Mouse (Mus musculus): Measurements from ENCODE around the gene Itm2b.

The Itm2b gene

DNA sequence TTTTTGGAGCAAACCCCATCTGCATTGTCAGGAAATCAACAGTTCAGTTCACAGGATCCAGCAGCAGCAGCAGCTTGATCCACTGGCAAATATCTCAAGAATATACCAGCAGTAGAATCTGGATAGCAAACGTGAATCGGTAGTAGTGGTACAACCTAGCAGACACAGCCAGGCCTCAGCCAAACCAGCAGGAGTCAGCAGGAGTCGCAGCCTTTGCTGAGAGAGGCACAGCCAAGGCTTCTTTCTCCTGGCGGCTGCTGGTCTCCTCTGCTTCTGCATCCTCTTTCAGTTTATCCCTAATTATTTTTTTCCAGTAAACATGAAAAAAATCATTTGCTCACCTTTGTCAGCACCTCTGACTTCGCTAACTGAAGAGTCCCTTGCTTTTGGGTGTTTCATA is 10.7 kb upstream of the Itm2b start:
- no peak for DNase-seq (ENCODE audit: low read depth)

GRCm38 (mm10) chr14:73394263-73395006 is 9.3 kb upstream of the Itm2b start:
- DNase-seq (ENCODE audit: low read depth) = no peak

DNA sequence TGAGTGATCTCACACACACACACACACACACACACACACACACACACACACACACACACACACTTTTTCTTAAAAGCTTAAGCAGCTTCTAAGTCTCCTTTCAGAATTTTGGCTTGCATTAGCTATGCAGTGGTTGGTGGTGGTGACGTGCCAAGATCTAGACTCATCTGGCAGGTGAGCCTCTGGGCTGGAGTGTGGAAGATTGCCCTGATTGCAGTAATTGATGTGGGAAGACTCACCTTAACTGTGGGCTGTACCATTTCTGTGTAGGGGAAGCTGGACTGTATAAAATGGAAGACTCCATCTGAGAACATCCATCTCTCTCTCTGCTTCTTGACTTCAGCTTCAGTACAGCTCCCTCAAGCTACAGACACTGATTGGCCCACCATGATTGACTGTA is 6.4 kb upstream of the Itm2b start:
- no peak for DNase-seq (ENCODE audit: low read depth)

GRCm38 (mm10) chr14:73390196-73390595 is 5.1 kb upstream of the Itm2b start:
- no peak for DNase-seq (ENCODE audit: low read depth)

- no peak for DNase-seq (ENCODE audit: low read depth)
These were observed 4.0 kb upstream of the Itm2b start for GRCm38 (mm10) chr14:73389059-73389458.

- DNase-seq (ENCODE audit: low read depth) = no peak
These were observed 3.5 kb upstream of the Itm2b start for GRCm38 (mm10) chr14:73388546-73388945.

DNA sequence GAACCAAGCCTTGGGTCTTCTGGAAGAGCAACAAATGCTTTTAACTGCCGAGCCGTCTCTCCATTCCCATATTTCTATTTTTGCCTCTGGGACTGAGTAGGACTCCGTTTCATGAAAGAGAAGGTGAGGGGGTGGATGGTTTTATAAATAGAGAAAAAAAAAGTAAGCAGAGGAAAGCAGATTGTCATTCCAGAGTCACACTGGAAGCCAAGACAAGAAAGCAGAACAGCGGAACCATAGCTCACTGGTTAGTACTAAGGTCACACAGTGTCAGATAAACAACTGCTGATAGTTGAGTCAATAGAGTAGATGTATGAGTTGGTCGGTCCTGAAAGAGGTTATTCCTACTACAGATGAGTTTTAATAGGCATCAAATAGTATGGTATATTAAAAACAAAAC is 1.4 kb upstream of the Itm2b start:
- no peak for DNase-seq (ENCODE audit: low read depth)

GRCm38 (mm10) chr14:73385720-73386374 is 758 bp upstream of the Itm2b start:
- DNase-seq (ENCODE audit: low read depth) = no peak

- DNase-seq (ENCODE audit: low read depth) = no peak
These were observed 560 bp downstream of the Itm2b start for GRCm38 (mm10) chr14:73384546-73384912.

- no peak for DNase-seq (ENCODE audit: low read depth)
These were observed 1.3 kb downstream of the Itm2b start for GRCm38 (mm10) chr14:73383746-73384145.

DNA sequence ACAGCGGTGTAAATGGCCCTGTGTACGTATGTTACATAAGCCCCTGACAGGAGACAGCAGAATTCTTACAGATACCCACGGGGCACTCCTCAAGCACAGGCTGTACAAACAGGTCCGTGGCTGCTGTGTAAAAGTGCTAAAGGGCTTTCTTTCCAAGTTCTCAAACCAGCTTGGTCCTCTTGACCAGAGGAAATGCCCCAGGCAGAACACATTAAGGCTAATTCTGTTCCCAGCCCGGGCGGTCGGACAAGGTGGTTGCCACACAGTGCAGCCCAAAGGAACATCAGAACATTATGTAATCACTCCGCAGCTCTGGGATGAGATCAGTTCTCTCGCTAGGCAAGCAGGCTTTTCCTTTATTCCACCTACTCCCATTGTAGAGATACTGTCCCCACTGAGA is 2.4 kb downstream of the Itm2b start:
- DNase-seq (ENCODE audit: low read depth) = no peak

- DNase-seq (ENCODE audit: low read depth) = no peak
These were observed 3.5 kb downstream of the Itm2b start for GRCm38 (mm10) chr14:73381559-73381958.

DNA sequence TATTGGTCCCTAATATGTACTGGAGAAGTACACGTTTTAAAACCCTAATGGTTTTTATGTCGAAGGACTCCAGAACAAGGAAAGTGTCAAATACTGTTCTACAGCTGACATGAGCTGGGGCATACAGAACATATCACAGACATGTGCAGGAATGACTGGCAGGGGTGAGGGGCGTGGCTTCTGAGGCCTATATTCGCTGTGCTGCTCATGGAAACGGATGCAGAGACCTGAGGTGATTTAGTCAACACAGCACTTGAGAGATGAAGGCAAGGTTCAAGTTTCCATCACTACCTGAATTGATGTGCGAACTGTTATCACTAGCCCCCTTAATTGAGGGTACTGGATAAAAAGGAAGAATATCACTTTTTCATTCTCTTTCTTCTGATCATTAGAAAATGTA is 7.3 kb downstream of the Itm2b start:
- DNase-seq (ENCODE audit: low read depth) = no peak

GRCm38 (mm10) chr14:73376920-73377319 is 8.2 kb downstream of the Itm2b start:
- DNase-seq (ENCODE audit: low read depth) = no peak

DNA sequence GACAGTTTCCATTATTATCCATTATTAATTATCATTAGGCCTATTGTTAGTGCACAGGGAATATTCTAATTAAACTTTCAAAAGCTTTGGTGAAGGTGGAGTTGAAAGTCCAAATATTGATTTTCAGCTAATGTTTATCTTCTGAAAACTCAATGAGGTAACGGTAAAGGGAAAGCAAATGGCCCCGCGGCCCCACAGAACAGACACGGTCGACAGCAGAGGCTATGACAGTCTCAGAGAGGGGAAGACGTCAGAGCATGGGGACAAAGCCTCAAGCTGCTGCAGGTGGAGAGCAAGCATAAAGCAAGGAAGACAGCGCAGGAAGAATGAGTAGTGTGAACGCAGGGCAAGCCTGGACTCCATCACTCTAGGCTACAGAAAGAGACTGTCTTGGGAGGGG is 9.2 kb downstream of the Itm2b start:
- no peak for DNase-seq (ENCODE audit: low read depth)

- no peak for DNase-seq (ENCODE audit: low read depth)
These were observed 9.6 kb downstream of the Itm2b start for GRCm38 (mm10) chr14:73375445-73375844.

DNA sequence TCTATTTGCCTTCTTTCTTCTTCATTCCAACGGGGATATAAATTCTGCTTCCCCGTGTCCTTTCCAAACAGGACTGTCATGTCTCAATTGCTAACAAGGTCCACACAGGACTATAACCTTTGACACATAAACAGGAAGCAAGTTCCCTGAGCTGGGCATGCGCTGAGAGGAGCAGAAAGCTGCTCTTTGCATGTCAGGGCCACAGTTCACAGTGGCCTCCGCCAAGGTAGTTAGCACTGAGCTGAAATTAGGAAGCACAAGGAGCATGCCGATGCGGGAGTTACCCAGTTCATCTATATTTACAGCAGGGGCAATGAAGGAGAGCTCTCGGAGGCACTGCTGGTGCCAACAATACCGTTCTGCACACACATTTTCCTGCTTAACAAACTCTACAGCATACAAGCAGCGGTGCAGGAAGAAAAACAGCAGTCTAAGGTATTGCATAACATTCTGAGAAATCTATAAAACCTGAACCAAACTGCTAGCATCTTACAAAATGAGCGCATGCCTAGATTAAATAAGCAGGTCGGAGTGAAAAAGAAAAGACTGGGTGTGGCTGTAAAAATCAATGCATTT is 10.7 kb downstream of the Itm2b start:
- no peak for DNase-seq (ENCODE audit: low read depth)

GRCm38 (mm10) chr14:73373606-73374005 is 11.5 kb downstream of the Itm2b start:
- DNase-seq (ENCODE audit: low read depth) = no peak

DNA sequence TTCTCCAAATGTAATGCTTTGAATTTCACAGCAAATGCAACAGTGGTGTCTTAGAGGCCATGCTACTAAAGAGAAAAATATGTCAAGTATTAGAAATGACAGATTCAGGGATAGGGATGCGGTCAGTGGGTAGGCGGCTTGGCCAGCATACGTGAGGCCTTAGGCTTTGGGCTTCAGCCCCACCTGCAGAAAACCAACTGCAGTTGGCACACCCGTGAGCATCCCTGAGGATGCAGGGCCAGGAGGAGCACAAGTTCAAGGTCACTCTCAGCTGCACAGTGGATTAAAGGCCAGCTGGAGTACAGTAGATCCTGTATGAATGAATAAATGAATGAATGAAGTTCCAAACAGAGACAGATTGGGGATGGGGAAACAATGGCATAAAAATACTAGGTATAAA is 12.1 kb downstream of the Itm2b start:
- DNase-seq (ENCODE audit: low read depth) = no peak

DNA sequence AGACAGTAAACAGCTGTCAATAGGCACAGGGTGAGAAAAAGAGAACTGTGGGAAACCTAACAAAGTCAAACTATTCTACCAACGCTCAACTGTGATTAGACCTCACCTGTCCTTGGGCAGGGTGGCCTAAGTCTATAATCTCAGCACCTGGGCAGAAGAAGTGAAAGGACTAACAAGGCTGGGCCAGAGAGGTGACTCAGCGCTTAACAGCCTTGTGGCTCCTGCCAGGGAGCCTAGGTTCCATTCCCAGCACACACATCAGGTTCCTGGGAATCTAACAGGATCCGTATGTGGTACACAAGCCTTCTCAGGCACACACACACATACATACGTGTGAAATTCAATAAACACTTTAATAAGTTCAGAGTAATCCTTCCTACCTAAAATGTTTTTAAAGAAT is 13.5 kb downstream of the Itm2b start:
- no peak for DNase-seq (ENCODE audit: low read depth)

DNA sequence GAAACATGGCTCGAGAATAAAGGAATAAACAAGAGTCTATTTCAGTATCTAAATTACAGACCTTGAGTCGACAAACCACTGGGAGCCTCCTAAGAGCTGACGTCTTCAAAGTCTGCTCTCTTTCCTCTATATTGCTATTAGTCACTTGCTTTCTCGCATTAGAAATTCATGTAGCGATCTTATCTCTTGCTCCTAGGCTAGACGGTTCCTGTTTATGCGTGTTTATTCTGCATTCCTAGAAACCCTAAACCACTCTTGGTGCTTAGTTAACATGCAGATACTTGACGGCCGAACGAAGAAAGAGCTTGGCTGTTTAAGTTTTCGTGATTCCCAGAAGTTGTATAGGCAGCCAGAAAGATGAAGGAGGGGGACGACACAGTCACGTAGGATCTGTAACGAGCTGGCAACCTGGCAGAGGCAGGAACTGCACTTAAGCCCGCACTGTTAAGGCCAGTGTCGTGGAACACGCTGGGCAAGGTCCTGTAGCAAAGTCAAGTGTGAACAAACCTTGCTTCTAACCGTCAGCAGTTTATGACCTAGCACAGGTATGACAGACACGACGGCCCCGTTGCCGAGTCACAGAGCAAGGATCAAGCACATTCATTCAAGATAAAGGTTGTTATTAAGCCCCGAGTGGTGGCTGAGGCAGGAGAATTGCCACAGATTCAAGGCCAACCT is 14.3 kb downstream of the Itm2b start:
- DNase-seq (ENCODE audit: low read depth) = no peak

DNA sequence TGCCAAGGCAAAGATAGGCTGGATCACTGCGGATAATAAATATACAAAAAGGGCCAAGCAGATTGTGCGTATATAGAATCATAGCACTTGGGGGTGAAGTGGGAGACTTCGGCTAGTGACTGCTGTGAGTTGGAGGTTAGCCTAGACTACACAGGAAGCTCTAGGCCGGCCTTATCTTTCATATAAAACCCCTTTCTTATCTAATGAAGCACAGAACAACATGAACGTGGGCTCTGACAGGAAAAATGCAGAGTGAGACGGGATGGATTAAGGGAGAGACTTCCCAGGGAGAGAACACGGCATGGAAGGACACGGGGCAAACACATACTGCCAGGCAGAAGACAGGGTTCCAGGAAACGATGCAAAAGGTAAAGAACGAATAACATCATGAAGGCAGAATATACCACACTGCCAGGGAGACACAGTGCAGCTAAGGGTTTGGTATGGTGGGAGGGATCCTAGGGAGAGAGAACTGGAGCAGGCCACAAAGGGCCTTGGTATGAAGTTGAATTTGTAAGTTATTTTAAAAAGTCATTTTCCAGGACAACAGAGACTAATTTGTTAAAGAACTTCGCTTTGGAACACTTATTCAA is 14.9 kb downstream of the Itm2b start:
- DNase-seq (ENCODE audit: low read depth) = no peak

DNA sequence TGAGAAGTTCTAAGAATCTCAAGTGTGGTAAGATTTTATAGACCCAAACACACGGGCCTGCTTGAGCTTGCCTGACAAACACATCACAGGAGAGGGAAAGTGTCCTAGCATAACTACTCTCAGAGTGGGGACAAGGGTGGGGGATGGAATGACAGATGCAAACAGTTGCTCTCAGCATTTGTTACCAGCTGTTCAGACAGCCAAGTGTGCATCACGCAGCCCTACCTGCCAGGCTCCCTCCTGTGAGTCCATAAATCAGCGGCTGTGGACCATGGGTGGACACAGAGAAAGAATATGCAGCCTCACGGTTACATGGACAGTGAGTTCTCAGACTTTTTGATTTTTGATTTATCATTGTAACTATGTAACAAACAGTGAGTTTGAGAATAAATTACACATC is 15.5 kb downstream of the Itm2b start:
- no peak for DNase-seq (ENCODE audit: low read depth)

Measured in c-Kit-positive CD71-positive TER-119-negative erythroid progenitor cells, embryonic 14.5 days (primary cell).